Mouse (Mus musculus) embryonic facial prominence, embryonic 15.5 days (tissue): ENCODE data around the gene Slc22a4. TPM values are rescaled to one million over a fixed set of nuclear protein-coding genes. Genes with fewer than 3 reads are reported as not detected.
"Not testable (repeated sequence)": the region's sequence is repeated elsewhere in the genome, so short reads cannot be mapped to it uniquely, and the experiment has no call there.

Experiments used
- ATAC-seq: fragments of 200-750 bp; cut with Nextera tagmentation; 2 replicates; pipeline ENCODE4 v1.8.0; 2017; ENCODE audit warnings: low read depth, moderate TSS enrichment; ENCODE audit not compliant: insufficient number of reproducible peaks, low FRiP score, low TSS enrichment
- H3K27ac ChIP-seq: fragments of 300-500 bp; sonication (generic); replicated peaks from 2 replicates; pipeline ENCODE4 v1.5.1; 2015; ENCODE audit warnings: mild to moderate bottlenecking, inconsistent platforms
- H3K27me3 ChIP-seq: fragments of 300-500 bp; sonication (generic); 2 replicates; pipeline ENCODE4 v1.6.1; 2015; ENCODE audit warnings: inconsistent platforms
- H3K36me3 ChIP-seq: fragments of 300-500 bp; sonication (generic); 2 replicates; pipeline ENCODE4 v1.6.1; 2015; ENCODE audit warnings: mild to moderate bottlenecking, inconsistent platforms
- H3K4me1 ChIP-seq: fragments of 300-500 bp; sonication (generic); 2 replicates; pipeline ENCODE4 v1.6.1; 2015; ENCODE audit warnings: inconsistent platforms
- H3K4me2 ChIP-seq: fragments of 300-500 bp; sonication (generic); replicated peaks from 2 replicates; pipeline ENCODE4 v1.6.1; 2015; ENCODE audit warnings: mild to moderate bottlenecking, inconsistent platforms
- H3K4me3 ChIP-seq: fragments of 300-500 bp; sonication (generic); replicated peaks from 2 replicates; pipeline ENCODE4 v1.5.1; 2015; ENCODE audit warnings: mild to moderate bottlenecking, inconsistent platforms
- H3K9ac ChIP-seq: fragments of 300-500 bp; sonication (generic); 2 replicates; pipeline ENCODE4 v1.6.1; 2015; ENCODE audit warnings: inconsistent platforms
- H3K9me3 ChIP-seq: fragments of 300-500 bp; sonication (generic); replicated peaks from 2 replicates; pipeline ENCODE4 v1.6.1; 2016; ENCODE audit warnings: inconsistent platforms
- WGBS: fragments of 180-500 bp; shearing (Covaris S2); methylation state at CpG from one replicate; pipeline ENCODE4 v1.1.7; 2015; 5-methylcytosine and 5-hydroxymethylcytosine counted together
- polyA plus RNA-seq: library from polyadenylated mRNA; unstranded; fragments of >200 nt; fragmentation: Nextera tagmentation; extraction: Ambion mirVana; gene quantifications from 2 replicates; pipeline ENCODE4 v1.2.1, GENCODE M21; 2015

Slc22a4 gene
- polyA plus RNA-seq, 1 experiment from 2014 or later = 5.6 TPM

GRCm38 (mm10) chr11:54056132-54056531, 28.2 kb upstream of the Slc22a4 start:
- H3K36me3 ChIP-seq = peaks cover 39% of the 10 kb centered on the region
- 52% methylated on average over 8 of the region's 8 CpGs for WGBS
- H3K4me2 ChIP-seq = no peak overlapping the region
- H3K27ac ChIP-seq = 0 out of 2 replicates have a peak overlapping the region, but pooled peaks have one; percentile 74
- no peak overlapping the region for H3K4me3 ChIP-seq
- H3K9me3 ChIP-seq = no peaks in the 10 kb centered on the region
- H3K4me1 ChIP-seq = peaks cover 48% of the 10 kb centered on the region
- H3K27me3 ChIP-seq = no peaks in the 10 kb centered on the region
- no peak for ATAC-seq
- H3K9ac ChIP-seq = no peak overlapping the region

- WGBS = 18% methylated on average over 6 of the region's 6 CpGs
- no peak for ATAC-seq
- no peak overlapping the region for H3K27ac ChIP-seq
Observed at GRCm38 (mm10) chr11:54054257-54054656, 26.4 kb upstream of the Slc22a4 start.

GRCm38 (mm10) chr11:54053090-54053489, 25.2 kb upstream of the Slc22a4 start:
- H3K4me3 ChIP-seq = no peak overlapping the region
- no peak overlapping the region for H3K4me2 ChIP-seq
- ATAC-seq = no peak
- no peaks in the 10 kb centered on the region for H3K9me3 ChIP-seq
- H3K27me3 ChIP-seq = no peaks in the 10 kb centered on the region
- peaks cover 39% of the 10 kb centered on the region for H3K36me3 ChIP-seq
- H3K4me1 ChIP-seq = peaks cover 18% of the 10 kb centered on the region
- 85% methylated on average over 7 of the region's 7 CpGs for WGBS
- no peak overlapping the region for H3K27ac ChIP-seq
- no peak overlapping the region for H3K9ac ChIP-seq

More at GRCm38 (mm10) chr11:54054257-54054656, 26.4 kb upstream of the Slc22a4 start:
- no peaks in the 10 kb centered on the region for H3K9me3 ChIP-seq
- no peak overlapping the region for H3K4me3 ChIP-seq
- no peak overlapping the region for H3K9ac ChIP-seq
- no peak overlapping the region for H3K4me2 ChIP-seq
- no peaks in the 10 kb centered on the region for H3K27me3 ChIP-seq
- H3K36me3 ChIP-seq = peaks cover 39% of the 10 kb centered on the region
- H3K4me1 ChIP-seq = peaks cover 30% of the 10 kb centered on the region

- Histone ChIP-seq H3K4me1 (peaks cover 8% of the 10 kb centered on the region), H3K27ac (no peak overlapping the region), H3K36me3 (peaks cover 39% of the 10 kb centered on the region), H3K9me3 (no peaks in the 10 kb centered on the region), H3K4me2 (no peak overlapping the region), H3K4me3 (no peak overlapping the region), H3K27me3 (no peaks in the 10 kb centered on the region), H3K9ac (no peak overlapping the region)
- 92% methylated on average over 5 of the region's 5 CpGs for WGBS
- no peak for ATAC-seq
Observed at GRCm38 (mm10) chr11:54052128-54052527, 24.2 kb upstream of the Slc22a4 start.

- no peak overlapping the region for H3K9ac ChIP-seq
- H3K27me3 ChIP-seq = no peaks in the 10 kb centered on the region
- H3K4me2 ChIP-seq = no peak overlapping the region
- no peak overlapping the region for H3K27ac ChIP-seq
- no peak overlapping the region for H3K4me3 ChIP-seq
- H3K4me1 ChIP-seq = no peaks in the 10 kb centered on the region
- peaks cover 39% of the 10 kb centered on the region for H3K36me3 ChIP-seq
- ATAC-seq = no peak
- 84% methylated on average over 7 of the region's 7 CpGs for WGBS
- H3K9me3 ChIP-seq = no peaks in the 10 kb centered on the region
Observed at GRCm38 (mm10) chr11:54051161-54051560, 23.3 kb upstream of the Slc22a4 start.

GRCm38 (mm10) chr11:54050205-54050604, 22.3 kb upstream of the Slc22a4 start:
- Histone ChIP-seq H3K27me3 (no peaks in the 10 kb centered on the region), H3K4me3 (no peak overlapping the region), H3K9ac (no peak overlapping the region), H3K9me3 (no peaks in the 10 kb centered on the region), H3K4me2 (no peak overlapping the region), H3K4me1 (no peaks in the 10 kb centered on the region), H3K27ac (no peak overlapping the region), H3K36me3 (peaks cover 31% of the 10 kb centered on the region)
- WGBS = 40% methylated on average over 2 of the region's 2 CpGs
- ATAC-seq = no peak

GRCm38 (mm10) chr11:54040676-54041075, 12.8 kb upstream of the Slc22a4 start:
- Histone ChIP-seq H3K4me1 (no peaks in the 10 kb centered on the region), H3K9ac (no peak overlapping the region), H3K4me2 (no peak overlapping the region), H3K27ac (no peak overlapping the region), H3K36me3 (no peaks in the 10 kb centered on the region), H3K27me3 (no peaks in the 10 kb centered on the region), H3K9me3 (no peaks in the 10 kb centered on the region), H3K4me3 (no peak overlapping the region)
- no peak for ATAC-seq
- WGBS = 89% methylated on average over 6 of the region's 6 CpGs

GRCm38 (mm10) chr11:54032872-54033271, 5.0 kb upstream of the Slc22a4 start:
- not testable (repeated sequence) for H3K4me3 ChIP-seq, H3K9ac ChIP-seq, H3K27me3 ChIP-seq, H3K36me3 ChIP-seq, H3K9me3 ChIP-seq, H3K27ac ChIP-seq, H3K4me2 ChIP-seq, ATAC-seq
- peaks cover 11% of the 10 kb centered on the region; the same call in 1 of the 2 replicates for H3K4me1 ChIP-seq
- WGBS = 88% methylated on average over 1 of the region's 3 CpGs

GRCm38 (mm10) chr11:54028997-54029396, 1.1 kb upstream of the Slc22a4 start:
- peak overlapping the region; percentile 97; the same call in 1 of the 2 replicates for H3K4me2 ChIP-seq
- H3K36me3 ChIP-seq = no peaks in the 10 kb centered on the region
- 80% methylated on average over 4 of the region's 4 CpGs for WGBS
- no peaks in the 10 kb centered on the region for H3K9me3 ChIP-seq
- no peak overlapping the region; the same call in 1 of the 2 replicates for H3K4me3 ChIP-seq
- H3K4me1 ChIP-seq = peaks cover 17% of the 10 kb centered on the region; the same call in 1 of the 2 replicates
- no peak overlapping the region for H3K27ac ChIP-seq
- ATAC-seq = no peak
- H3K27me3 ChIP-seq = no peaks in the 10 kb centered on the region
- H3K9ac ChIP-seq = no peak overlapping the region

GRCm38 (mm10) chr11:54027131-54028043, 503 bp downstream of the Slc22a4 start:
- Histone ChIP-seq H3K36me3 (no peaks in the 10 kb centered on the region), H3K4me3 (peak overlapping the region; percentile 56), H3K9ac (peak overlapping the region; percentile 50), H3K9me3 (no peaks in the 10 kb centered on the region), H3K27me3 (no peaks in the 10 kb centered on the region), H3K4me1 (peaks cover 17% of the 10 kb centered on the region; the same call in 1 of the 2 replicates), H3K27ac (no peak overlapping the region), H3K4me2 (peak overlapping the region; percentile 97)
- no peak for ATAC-seq
- WGBS = 14% methylated on average over 31 of the region's 31 CpGs

- peak overlapping the region; percentile 97; the same call in 1 of the 2 replicates for H3K4me2 ChIP-seq
- ATAC-seq = no peak
- H3K4me3 ChIP-seq = no peak overlapping the region
- H3K27me3 ChIP-seq = no peaks in the 10 kb centered on the region
- no peak overlapping the region for H3K9ac ChIP-seq
- no peak overlapping the region for H3K27ac ChIP-seq
- H3K9me3 ChIP-seq = no peaks in the 10 kb centered on the region
- H3K4me1 ChIP-seq = peaks cover 17% of the 10 kb centered on the region; the same call in 1 of the 2 replicates
- no peaks in the 10 kb centered on the region for H3K36me3 ChIP-seq
- WGBS = 79% methylated on average over 1 of the region's 1 CpGs
Observed at GRCm38 (mm10) chr11:54026491-54027041, 1.3 kb downstream of the Slc22a4 start.
